Mouse (Mus musculus): ENCODE data around the gene Zmym5. TPM values are rescaled to one million over a fixed set of nuclear protein-coding genes. Genes with fewer than 3 reads are reported as not detected.
"Not testable (repeated sequence)": the region's sequence is repeated elsewhere in the genome, so short reads cannot be mapped to it uniquely, and the experiment has no call there.

The Zmym5 gene
- polyA plus RNA-seq, 1 experiment from 2014 or later, result 21.3 TPM

DNA sequence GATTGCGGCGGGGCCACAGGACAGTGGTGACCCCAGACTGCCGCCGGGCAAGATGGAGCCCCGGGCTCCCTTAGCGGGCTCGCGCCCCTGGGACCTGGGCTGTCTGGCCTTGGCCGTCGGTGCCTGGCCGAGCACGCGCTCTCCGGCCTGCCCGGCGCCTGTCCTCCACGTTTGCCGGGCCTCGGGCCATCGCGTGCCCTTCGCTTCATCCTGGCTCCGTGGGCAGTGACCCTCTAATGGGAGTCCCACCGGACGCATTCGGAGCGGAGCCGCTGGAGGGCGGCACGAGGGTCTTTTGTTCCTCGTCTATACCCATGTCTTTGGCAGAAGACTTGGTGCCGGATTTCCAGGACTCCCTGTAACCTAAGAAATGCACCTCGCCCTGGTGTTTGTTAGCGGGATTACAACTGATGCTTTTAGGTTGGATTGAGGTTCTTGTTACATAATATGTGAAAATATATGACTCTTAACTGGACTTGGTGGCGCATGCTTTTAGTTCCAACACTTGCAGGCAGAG, 1.1 kb upstream of the Zmym5 start:
- DNase-seq (ENCODE audit: low spot score), result peak; percentile 90
- peak overlapping the region; percentile 91 for H3K27ac ChIP-seq
- 0 out of 2 replicates have a peak, but pooled peaks cover 2% of the 10 kb centered on the region for H3K36me3 ChIP-seq
- peak overlapping the region; percentile 63 for H3K4me3 ChIP-seq
- no peaks in the 10 kb centered on the region for H3K27me3 ChIP-seq (ENCODE audit: insufficient read depth, poor library complexity, severe bottlenecking)
- no peaks in the 10 kb centered on the region for H3K9me3 ChIP-seq
- 2% methylated on average over 35 of the region's 35 CpGs for WGBS
- peaks cover 14% of the 10 kb centered on the region for H3K4me1 ChIP-seq

DNA sequence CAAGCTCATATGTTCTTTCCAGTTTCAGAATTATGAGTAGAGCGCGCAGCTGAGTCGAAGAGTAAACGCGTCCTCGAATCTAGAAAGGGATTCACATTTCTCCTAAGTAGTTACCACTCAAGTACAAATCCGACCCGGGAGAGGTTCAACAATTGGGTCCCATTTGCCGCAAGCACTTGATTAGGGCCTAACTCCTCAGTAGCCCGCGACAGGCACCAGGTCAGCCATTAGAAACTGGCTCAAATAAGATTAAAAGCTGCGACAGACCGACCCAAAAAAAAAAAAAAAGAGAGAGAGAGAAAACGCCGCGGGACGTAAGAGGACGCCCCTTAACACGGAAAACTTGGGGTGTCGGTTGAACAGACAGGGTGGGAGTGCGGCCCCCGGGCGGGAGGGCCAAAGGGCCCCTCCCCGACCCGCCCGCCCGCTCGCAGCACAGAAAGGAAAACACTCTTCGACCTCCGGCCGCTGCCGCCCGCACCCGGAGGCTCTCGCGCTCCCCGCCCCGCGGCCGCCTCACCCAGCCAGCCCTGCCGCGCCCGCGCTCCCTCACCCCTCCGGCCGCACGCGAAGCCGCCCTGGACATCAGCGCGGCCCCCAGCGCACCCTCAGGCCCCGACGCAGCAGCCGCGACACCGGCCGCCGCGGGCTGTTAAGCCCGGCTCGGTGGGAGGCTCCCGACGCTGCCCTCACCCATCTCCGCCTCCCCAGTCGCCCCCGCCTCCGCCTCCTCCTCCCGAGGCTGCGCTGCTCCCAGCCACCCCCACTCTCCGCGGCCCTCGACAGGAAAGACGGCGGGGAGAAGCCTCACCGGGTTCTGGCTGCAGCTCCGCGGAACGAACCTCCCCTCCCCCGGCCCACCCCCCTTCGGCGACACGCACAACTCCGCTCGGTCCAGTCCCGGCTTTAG, 480 bp downstream of the Zmym5 start:
- not testable (repeated sequence) for H3K36me3 ChIP-seq; H3K27me3 ChIP-seq (ENCODE audit: insufficient read depth, poor library complexity, severe bottlenecking); H3K9me3 ChIP-seq
- DNase-seq (ENCODE audit: low spot score), result peak; percentile 78
- Histone ChIP-seq H3K4me3 (peak overlapping the region; percentile 74), H3K4me1 (peaks cover 14% of the 10 kb centered on the region), H3K27ac (peak overlapping the region; percentile 92)
- under 1% methylated on average over 51 of the region's 86 CpGs for WGBS

DNA sequence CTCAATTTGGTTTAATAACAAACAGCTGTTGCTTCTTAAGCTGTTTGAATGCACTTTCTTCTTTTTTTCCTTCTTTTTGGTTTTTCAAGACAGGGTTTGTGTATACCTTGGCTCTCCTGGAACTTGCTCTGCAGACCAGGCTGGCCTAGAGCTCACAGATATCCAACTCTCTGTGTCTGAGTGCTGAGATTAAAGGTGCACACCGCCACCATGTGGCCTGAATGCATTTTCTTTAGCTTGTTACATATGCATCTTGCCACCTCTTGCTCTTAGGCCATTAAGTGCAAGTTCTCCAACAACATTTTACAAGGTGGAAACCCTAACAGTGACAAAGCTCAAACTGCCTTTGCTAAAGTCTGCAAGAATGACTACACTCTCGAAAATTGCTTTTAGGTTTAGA, 18.3 kb downstream of the Zmym5 start:
- Histone ChIP-seq H3K9me3 (no peaks in the 10 kb centered on the region), H3K27me3 (ENCODE audit: insufficient read depth, poor library complexity, severe bottlenecking) (no peaks in the 10 kb centered on the region), H3K27ac (no peak overlapping the region), H3K36me3 (peaks cover 57% of the 10 kb centered on the region), H3K4me1 (no peaks in the 10 kb centered on the region), H3K4me3 (no peak overlapping the region)
- DNase-seq (ENCODE audit: low spot score), result peak; percentile 82
- 39% methylated on average over 2 of the region's 2 CpGs for whole genome bisulfite sequencing

GRCm38 (mm10) chr14:56784575-56784974, 26.9 kb downstream of the Zmym5 start:
- no peak for DNase-seq (ENCODE audit: low spot score)
- H3K4me1 ChIP-seq, result no peaks in the 10 kb centered on the region
- no peaks in the 10 kb centered on the region for H3K9me3 ChIP-seq
- H3K36me3 ChIP-seq, result no peaks in the 10 kb centered on the region
- 48% methylated on average over 1 of the region's 1 CpGs for WGBS
- no peaks in the 10 kb centered on the region for H3K27me3 ChIP-seq (ENCODE audit: insufficient read depth, poor library complexity, severe bottlenecking)
- no peak overlapping the region for H3K4me3 ChIP-seq
- H3K27ac ChIP-seq, result no peak overlapping the region

GRCm38 (mm10) chr14:56778933-56779300, 32.6 kb downstream of the Zmym5 start:
- Histone ChIP-seq H3K4me1 (peaks cover 20% of the 10 kb centered on the region), H3K27ac (peak overlapping the region; percentile 98), H3K4me3 (peak overlapping the region; percentile 97), H3K9me3 (no peaks in the 10 kb centered on the region), H3K36me3 (no peaks in the 10 kb centered on the region), H3K27me3 (ENCODE audit: insufficient read depth, poor library complexity, severe bottlenecking) (no peaks in the 10 kb centered on the region)
- no peak for DNase-seq (ENCODE audit: low spot score)
- WGBS, result 44% methylated on average over 3 of the region's 3 CpGs

GRCm38 (mm10) chr14:56778200-56778932, 33.1 kb downstream of the Zmym5 start, which contains the start of gene Pspc1:
Pspc1 (minus strand) TSS chr14:56778316.
- Histone ChIP-seq H3K4me3 (peak within 1 kb of the TSS; percentile 97), H3K36me3 (no peaks in the 10 kb centered on the region), H3K9me3 (no peaks in the 10 kb centered on the region), H3K4me1 (peaks cover 20% of the 10 kb centered on the region), H3K27me3 (ENCODE audit: insufficient read depth, poor library complexity, severe bottlenecking) (no peaks in the 10 kb centered on the region), H3K27ac (peak within 1 kb of the TSS; percentile 98)
- DNase-seq (ENCODE audit: low spot score), result peak; percentile 99
- WGBS, result under 1% methylated on average over 36 of the region's 36 CpGs

DNA sequence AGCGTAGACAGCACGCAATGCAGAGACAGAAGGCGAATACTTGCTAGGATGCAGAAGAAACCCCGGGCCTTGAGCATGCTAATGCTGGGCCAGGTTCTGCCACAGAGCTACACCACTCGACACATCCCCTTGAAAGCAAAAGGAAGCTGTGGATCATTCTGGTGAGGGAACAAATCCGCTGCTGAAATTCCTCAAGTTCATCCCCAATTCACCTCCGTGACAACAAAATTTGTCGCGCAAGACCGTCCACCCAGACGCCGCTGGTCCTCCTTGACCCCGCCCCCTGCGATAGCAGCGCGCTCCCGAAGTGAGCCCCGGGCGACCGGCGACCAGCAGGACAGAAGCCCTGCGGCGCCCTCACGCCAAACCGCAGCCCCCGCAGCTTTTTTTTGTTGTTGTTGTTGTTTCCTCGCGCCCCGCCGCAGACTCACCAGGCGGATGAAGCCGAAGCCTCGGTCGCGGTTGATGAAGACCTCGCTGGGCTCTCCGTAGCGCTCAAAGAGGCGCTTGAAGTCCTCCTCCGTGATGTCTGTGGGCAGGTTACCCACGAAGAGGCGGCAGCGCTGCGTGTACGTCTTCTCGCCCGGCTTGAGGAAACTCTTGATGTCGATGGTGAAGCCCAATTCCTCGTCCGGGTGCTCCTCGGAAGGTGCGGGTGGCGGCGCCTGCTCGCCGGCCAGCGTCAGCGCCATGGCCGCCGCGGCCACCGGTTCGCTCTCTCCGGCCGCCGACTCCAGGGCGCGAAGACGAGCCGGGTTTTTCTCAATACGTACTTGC, 34.0 kb downstream of the Zmym5 start:
- under 1% methylated on average over 71 of the region's 71 CpGs for WGBS
- Histone ChIP-seq H3K4me1 (peaks cover 20% of the 10 kb centered on the region), H3K36me3 (peaks cover 4% of the 10 kb centered on the region; the same call in 1 of the 2 replicates), H3K4me3 (peak overlapping the region; percentile 97), H3K27ac (peak overlapping the region; percentile 98), H3K27me3 (ENCODE audit: insufficient read depth, poor library complexity, severe bottlenecking) (no peaks in the 10 kb centered on the region), H3K9me3 (no peaks in the 10 kb centered on the region)
- DNase-seq (ENCODE audit: low spot score), result peak; percentile 90

DNA sequence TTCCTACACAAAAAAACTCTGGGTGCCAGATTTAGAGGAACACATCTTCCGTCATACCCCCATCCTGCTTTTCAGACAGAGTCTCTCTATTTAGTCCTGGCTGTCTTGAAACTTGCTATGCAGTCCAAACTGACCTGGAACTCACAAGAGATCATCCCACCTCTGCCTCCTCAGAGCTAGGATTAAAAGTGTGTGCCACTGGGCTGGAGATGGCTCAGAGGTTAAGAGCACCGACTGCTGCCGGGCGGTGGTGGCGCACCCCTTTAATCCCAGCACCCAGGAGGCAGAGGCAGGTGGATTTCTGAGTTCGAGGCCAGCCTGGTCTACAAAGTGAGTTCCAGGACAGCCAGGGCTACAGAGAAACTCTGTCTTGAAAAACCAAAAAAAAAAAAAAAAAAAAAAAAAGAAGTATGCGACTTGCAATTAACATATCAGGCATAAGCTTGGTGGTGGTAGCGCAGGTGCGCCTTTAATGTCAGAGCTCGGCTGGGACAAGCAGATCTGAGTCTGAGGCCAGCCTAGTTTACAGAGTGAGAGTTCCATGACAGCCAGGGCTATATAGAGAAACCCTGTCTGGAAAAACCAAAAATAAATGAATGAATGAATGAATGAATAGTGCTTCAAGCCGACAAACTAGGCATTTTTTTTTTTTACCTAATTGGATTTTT, 34.8 kb downstream of the Zmym5 start:
- Histone ChIP-seq H3K9me3 (no peaks in the 10 kb centered on the region), H3K4me3 (peak overlapping the region; percentile 97), H3K27ac (no peak overlapping the region), H3K27me3 (ENCODE audit: insufficient read depth, poor library complexity, severe bottlenecking) (no peaks in the 10 kb centered on the region), H3K36me3 (peaks cover 10% of the 10 kb centered on the region), H3K4me1 (peaks cover 20% of the 10 kb centered on the region)
- DNase-seq (ENCODE audit: low spot score), result no peak
- 32% methylated on average over 11 of the region's 11 CpGs for WGBS

DNA sequence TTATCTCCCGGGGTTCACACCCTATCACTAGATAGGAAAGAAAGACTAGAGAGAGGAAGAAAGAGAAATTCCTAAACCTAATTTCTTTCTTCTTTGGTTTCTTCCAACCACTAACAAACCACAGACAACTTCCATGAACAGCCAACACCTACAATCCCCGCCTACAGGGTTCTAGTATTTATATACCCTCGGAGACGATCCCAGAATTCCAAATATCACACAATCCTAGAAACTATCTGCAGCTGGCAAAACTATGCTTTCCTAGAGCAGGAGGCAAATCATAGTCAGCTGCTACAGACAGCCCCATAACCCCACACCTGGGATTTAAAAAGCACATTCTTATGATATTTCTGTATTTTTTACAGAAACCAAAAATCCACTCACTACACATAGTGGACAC, 36.1 kb downstream of the Zmym5 start:
- H3K4me1 ChIP-seq, result peaks cover 20% of the 10 kb centered on the region
- H3K27me3 ChIP-seq (ENCODE audit: insufficient read depth, poor library complexity, severe bottlenecking), result no peaks in the 10 kb centered on the region
- WGBS, result 62% methylated on average over 4 of the region's 4 CpGs
- H3K27ac ChIP-seq, result no peak overlapping the region
- H3K4me3 ChIP-seq, result peak overlapping the region; percentile 97
- H3K36me3 ChIP-seq, result peaks cover 21% of the 10 kb centered on the region
- H3K9me3 ChIP-seq, result no peaks in the 10 kb centered on the region
- DNase-seq (ENCODE audit: low spot score), result no peak

GRCm38 (mm10) chr14:56766438-56766837, 45.1 kb downstream of the Zmym5 start:
- H3K4me1 ChIP-seq; H3K27ac ChIP-seq; DNase-seq (ENCODE audit: low spot score); H3K4me3 ChIP-seq; H3K9me3 ChIP-seq; H3K27me3 ChIP-seq (ENCODE audit: insufficient read depth, poor library complexity, severe bottlenecking): not testable (repeated sequence)
- WGBS, result 95% methylated on average over 2 of the region's 2 CpGs
- H3K36me3 ChIP-seq, result peaks cover 67% of the 10 kb centered on the region

DNA sequence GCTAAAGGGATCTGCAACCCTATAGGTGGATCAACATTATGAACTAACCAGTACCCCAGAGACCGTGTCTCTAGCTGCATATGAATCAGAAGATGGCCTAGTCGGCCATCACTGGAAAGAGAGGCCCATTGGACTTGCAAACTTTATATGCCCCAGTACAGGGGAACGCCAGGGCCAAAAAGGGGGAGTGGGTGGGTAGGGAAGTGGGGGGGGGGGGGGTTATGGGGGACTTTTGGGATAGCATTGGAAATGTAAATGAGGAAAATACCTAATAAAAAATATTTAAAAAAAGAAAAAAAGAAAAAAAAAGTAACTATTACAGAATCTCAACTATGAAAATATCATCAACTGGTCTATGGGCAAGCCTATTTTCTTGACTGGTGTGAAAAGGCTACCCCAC, 46.4 kb downstream of the Zmym5 start:
- not testable (repeated sequence) for DNase-seq (ENCODE audit: low spot score); H3K4me3 ChIP-seq; H3K27ac ChIP-seq; H3K27me3 ChIP-seq (ENCODE audit: insufficient read depth, poor library complexity, severe bottlenecking); H3K9me3 ChIP-seq; H3K4me1 ChIP-seq
- 93% methylated on average over 3 of the region's 3 CpGs for WGBS
- H3K36me3 ChIP-seq, result peaks cover 68% of the 10 kb centered on the region

- Histone ChIP-seq H3K27me3 (ENCODE audit: insufficient read depth, poor library complexity, severe bottlenecking) (no peaks in the 10 kb centered on the region), H3K9me3 (no peaks in the 10 kb centered on the region), H3K36me3 (peaks cover 61% of the 10 kb centered on the region), H3K4me3 (no peak overlapping the region), H3K4me1 (no peaks in the 10 kb centered on the region), H3K27ac (no peak overlapping the region)
- no peak for DNase-seq (ENCODE audit: low spot score)
- 93% methylated on average over 4 of the region's 4 CpGs for WGBS
Observed at GRCm38 (mm10) chr14:56751282-56751681, 60.2 kb downstream of the Zmym5 start.
